16 mouse cellular contexts compared by ENCODE assay signal in the genomic region with DNA sequence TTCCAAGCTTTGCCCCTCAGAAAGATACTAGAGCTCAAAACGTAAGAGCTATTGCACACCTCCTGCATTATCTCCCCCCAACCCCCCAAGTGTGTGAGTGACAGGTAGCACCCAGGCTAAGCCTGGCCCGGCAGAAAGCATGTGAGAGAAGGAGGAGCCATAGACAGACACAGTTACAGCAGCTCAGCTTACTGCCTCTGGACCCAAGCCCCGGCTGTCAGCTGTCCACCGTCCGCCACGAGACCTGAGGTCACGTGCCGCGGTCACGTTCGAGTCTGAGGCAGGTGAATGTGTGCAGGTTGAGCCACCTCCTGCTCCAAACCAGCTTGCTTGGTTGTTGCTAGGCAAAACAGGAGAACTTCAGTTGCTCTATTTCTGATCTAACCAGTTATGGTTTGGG. TPM values are rescaled to one million over a fixed set of nuclear protein-coding genes. Genes with fewer than 3 reads are reported as not detected.
DNase-seq lines count a peak whose midpoint lies in the region; ATAC-seq and TF ChIP-seq lines count a peak whose summit lies in the region.
"Had no signal": no experiment of that assay in that cellular context is flagged by ENCODE, and none has a peak within 500 bp of the region (broad histone marks: within the 10 kb centered on the region; RNA-seq: fewer than 3 reads in every experiment).

No protein-coding gene starts in this region.

- WGBS in limb, embryonic 14.5 days, result 79% methylated on average over 11 of the region's 11 CpGs
- WGBS in limb, embryonic 10.5 days, result 88% methylated on average over 11 of the region's 11 CpGs
- WGBS in embryonic facial prominence, embryonic 15.5 days, result 73% methylated on average over 11 of the region's 11 CpGs
- WGBS in heart, postnatal 0 days, result 44% methylated on average over 11 of the region's 11 CpGs

- no peak overlapping the region for H3K4me2 ChIP-seq in limb, embryonic 14.5 days (replicated peaks; ENCODE audit: low read depth, low read length, severe bottlenecking)
- no peak overlapping the region for H3K4me2 ChIP-seq in embryonic facial prominence, embryonic 15.5 days (replicated peaks)
- H3K4me2 ChIP-seq in heart, postnatal 0 days (ENCODE audit: low read depth, low read length), result peak overlapping the region; percentile 63
- H3K4me2 ChIP-seq: forebrain, embryonic 13.5 days had no signal

- no peaks in the 10 kb centered on the region for H3K9me3 ChIP-seq in limb, embryonic 14.5 days (ENCODE audit: control insufficient read depth, low read length)
- no peaks in the 10 kb centered on the region for H3K9me3 ChIP-seq in limb, embryonic 10.5 days (replicated peaks)
- no peaks in the 10 kb centered on the region for H3K9me3 ChIP-seq in embryonic facial prominence, embryonic 15.5 days (replicated peaks)
- no peaks in the 10 kb centered on the region for H3K9me3 ChIP-seq in heart, postnatal 0 days (replicated peaks; ENCODE audit: control insufficient read depth, low read length)
- H3K9me3 ChIP-seq: forebrain, embryonic 13.5 days had no signal

- ATAC-seq in limb, embryonic 14.5 days (ENCODE audit: low FRiP score, low read depth), result peak; percentile 24; the same call in 1 of the 2 replicates
- ATAC-seq in embryonic facial prominence, embryonic 15.5 days (ENCODE audit: insufficient number of reproducible peaks, low FRiP score, low TSS enrichment, low read depth), result no peak
- ATAC-seq in heart, postnatal 0 days (ENCODE audit: insufficient read depth, low read depth), result peak; percentile 69
- ATAC-seq: forebrain, embryonic 13.5 days had no signal

- H3K27ac ChIP-seq in limb, embryonic 14.5 days (replicated peaks; ENCODE audit: low read depth, low read length), result no peak overlapping the region
- H3K27ac ChIP-seq in limb, embryonic 10.5 days, result no peak overlapping the region
- 0 out of 2 replicates have a peak overlapping the region, but pooled peaks have one; percentile 17 for H3K27ac ChIP-seq in embryonic facial prominence, embryonic 15.5 days (replicated peaks)
- peak overlapping the region; percentile 94 for H3K27ac ChIP-seq in heart, postnatal 0 days (ENCODE audit: low read depth)
- H3K27ac ChIP-seq: forebrain, embryonic 13.5 days; stomach, postnatal 0 days had no signal

- TF ChIP-seq CTCF in heart, postnatal 0 days (IDR thresholded peaks at IDR 0.05; ENCODE audit: low read depth), result no peak

- TF ChIP-seq EP300 in heart, postnatal 0 days (IDR thresholded peaks at IDR 0.05; ENCODE audit: low read depth), result no peak

- no peak for DNase-seq in limb, embryonic 14.5 days (ENCODE audit: low spot score)
- no peak for DNase-seq in limb, embryonic 10.5 days (ENCODE audit: low spot score)
- DNase-seq in gastrocnemius, postnatal 14 days, result peak; percentile 43
- DNase-seq in heart, postnatal 0 days (ENCODE audit: low spot score), result peak; percentile 52
- no peak for DNase-seq in spleen, postnatal 36 days (ENCODE audit: low spot score in 2 of 2)
- no peak for DNase-seq in Muller cell, postnatal 12 days (ENCODE audit: inconsistent ontology term)
- DNase-seq: adrenal gland, adult 2 months; cerebellum, postnatal 25 days; kidney, adult 9 months; liver; midbrain, embryonic 14.5 days; thymus, postnatal 25 days had no signal

- H3K4me3 ChIP-seq in limb, embryonic 14.5 days (replicated peaks; ENCODE audit: low read length), result no peak overlapping the region
- H3K4me3 ChIP-seq in limb, embryonic 10.5 days, result no peak overlapping the region
- no peak overlapping the region for H3K4me3 ChIP-seq in embryonic facial prominence, embryonic 15.5 days (replicated peaks)
- H3K4me3 ChIP-seq in heart, postnatal 0 days (ENCODE audit: low read depth, low read length), result peak overlapping the region; percentile 15; the same call in 1 of the 2 replicates
- H3K4me3 ChIP-seq: forebrain, embryonic 13.5 days had no signal

- no peak overlapping the region for H3K9ac ChIP-seq in limb, embryonic 14.5 days (ENCODE audit: low read depth, low read length, severe bottlenecking)
- no peak overlapping the region for H3K9ac ChIP-seq in embryonic facial prominence, embryonic 15.5 days
- H3K9ac ChIP-seq in heart, postnatal 0 days (replicated peaks; ENCODE audit: low read depth, low read length), result peak overlapping the region; percentile 37; the same call in 1 of the 2 replicates
- H3K9ac ChIP-seq: forebrain, embryonic 13.5 days had no signal

- no peaks in the 10 kb centered on the region for H3K4me1 ChIP-seq in limb, embryonic 14.5 days (ENCODE audit: control insufficient read depth, insufficient read depth, low read length)
- H3K4me1 ChIP-seq in limb, embryonic 10.5 days, result 0 out of 2 replicates have a peak, but pooled peaks cover 3% of the 10 kb centered on the region
- peaks cover 19% of the 10 kb centered on the region for H3K4me1 ChIP-seq in embryonic facial prominence, embryonic 15.5 days
- H3K4me1 ChIP-seq in heart, postnatal 0 days (ENCODE audit: control insufficient read depth, insufficient read depth), result peaks cover 29% of the 10 kb centered on the region
- H3K4me1 ChIP-seq: forebrain, embryonic 13.5 days had no signal

- intact Hi-C loops in gastrocnemius, postnatal 14 days (cut with DNase I; ENCODE audit: low total_unique reads), result no loop called here

- H3K36me3 ChIP-seq in limb, embryonic 14.5 days (ENCODE audit: control insufficient read depth, insufficient read depth, low read length), result peaks cover 19% of the 10 kb centered on the region; the same call in 1 of the 2 replicates
- no peaks in the 10 kb centered on the region for H3K36me3 ChIP-seq in limb, embryonic 10.5 days
- H3K36me3 ChIP-seq in embryonic facial prominence, embryonic 15.5 days, result peaks cover 14% of the 10 kb centered on the region
- H3K36me3 ChIP-seq in heart, postnatal 0 days (replicated peaks; ENCODE audit: control insufficient read depth, insufficient read depth, low read length), result peaks cover 35% of the 10 kb centered on the region

- no peak for TF ChIP-seq POLR2A in limb, embryonic 14.5 days (IDR thresholded peaks at IDR 0.05; ENCODE audit: borderline replicate concordance, extremely low read depth, insufficient read depth, insufficient read length)

- no peaks in the 10 kb centered on the region for H3K27me3 ChIP-seq in limb, embryonic 14.5 days (ENCODE audit: control insufficient read depth, insufficient read depth, low read length)
- peaks cover 7% of the 10 kb centered on the region; the same call in 1 of the 2 replicates for H3K27me3 ChIP-seq in limb, embryonic 10.5 days (ENCODE audit: low read depth, poor library complexity, severe bottlenecking)
- no peaks in the 10 kb centered on the region for H3K27me3 ChIP-seq in embryonic facial prominence, embryonic 15.5 days
- no peaks in the 10 kb centered on the region for H3K27me3 ChIP-seq in heart, postnatal 0 days (ENCODE audit: control insufficient read depth, insufficient read depth, low read length)
- H3K27me3 ChIP-seq: CH12.LX; forebrain, embryonic 13.5 days had no signal

RNA-seq across cellular contexts. Expression of a gene that starts 5.1 kb away (rescaled TPM):
- polyA plus RNA-seq in limb, embryonic 14.5 days (2012; rRNA removed), result 10.5 and 12.6 TPM in 2 replicates
- 16.4 and 19.0 TPM in 2 replicates for polyA plus RNA-seq in limb, embryonic 14.5 days (2014; fragmentation: Nextera tagmentation; extraction: Ambion mirVana)
- 1.2 and 1.8 TPM in 2 replicates for polyA plus RNA-seq in limb, embryonic 10.5 days (2016; fragmentation: Nextera tagmentation; extraction: Ambion mirVana)
- 16.6 TPM in 2 replicates for polyA plus RNA-seq in embryonic facial prominence, embryonic 15.5 days (2015; fragmentation: Nextera tagmentation; extraction: Ambion mirVana)
- 100 to 1,000 TPM; 125 to 230 TPM for total RNA-seq in gastrocnemius, postnatal 14 days (2021)
- 35.1 and 56.9 TPM in 2 replicates for total RNA-seq in heart, postnatal 0 days (2014; rRNA removed; ENCODE audit: low replicate concordance)
- 39.0 and 44.6 TPM in 2 replicates for polyA plus RNA-seq in heart, postnatal 0 days (2015; fragmentation: Nextera tagmentation; extraction: Ambion mirVana)
- total RNA-seq: CH12.LX had no signal

Comparison
In these comparisons a context has a peak if more than half of its experiments do, and no peak if none do; other contexts are left out.
1. DNase-seq: peak in gastrocnemius, postnatal 14 days (single experiment) and heart, postnatal 0 days (single experiment); none in limb, embryonic 14.5 days (single experiment), limb, embryonic 10.5 days (single experiment), spleen, postnatal 36 days (0 of 2) and Muller cell, postnatal 12 days (single experiment).
2. H3K27ac ChIP-seq: peak in embryonic facial prominence, embryonic 15.5 days (single experiment) and heart, postnatal 0 days (single experiment); none in limb, embryonic 14.5 days (single experiment) and limb, embryonic 10.5 days (single experiment).